Mouse (Mus musculus) forelimb bud, embryonic 11.5 days (tissue): ENCODE data around the gene Ccdc47.

Experiments
- DNase-seq: peaks from one replicate; pipeline ENCODE4 v3.0.0-alpha.2; 2012; ENCODE audit warnings: low read depth, low spot score

The Ccdc47 gene

DNA sequence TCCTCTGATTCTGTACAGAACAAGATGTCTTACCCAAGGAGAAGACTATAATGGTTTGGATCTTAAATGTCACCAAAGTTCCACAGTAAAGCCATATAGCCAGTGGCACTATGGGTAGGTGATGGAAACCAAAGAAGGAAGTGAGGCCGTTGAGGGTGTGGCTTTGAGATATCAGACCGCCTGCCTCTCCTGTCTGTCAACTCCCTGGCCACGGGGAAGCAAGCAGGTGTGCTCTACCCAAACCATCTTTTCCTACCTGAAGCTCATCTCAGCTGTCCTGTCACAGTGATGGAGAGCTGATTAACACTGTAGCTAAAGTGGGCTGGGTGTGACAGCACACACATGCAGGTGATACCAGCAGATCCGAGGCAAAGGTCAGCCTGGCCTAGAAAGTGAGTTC, 17.9 kb downstream of the Ccdc47 start:
- no peak for DNase-seq

DNA sequence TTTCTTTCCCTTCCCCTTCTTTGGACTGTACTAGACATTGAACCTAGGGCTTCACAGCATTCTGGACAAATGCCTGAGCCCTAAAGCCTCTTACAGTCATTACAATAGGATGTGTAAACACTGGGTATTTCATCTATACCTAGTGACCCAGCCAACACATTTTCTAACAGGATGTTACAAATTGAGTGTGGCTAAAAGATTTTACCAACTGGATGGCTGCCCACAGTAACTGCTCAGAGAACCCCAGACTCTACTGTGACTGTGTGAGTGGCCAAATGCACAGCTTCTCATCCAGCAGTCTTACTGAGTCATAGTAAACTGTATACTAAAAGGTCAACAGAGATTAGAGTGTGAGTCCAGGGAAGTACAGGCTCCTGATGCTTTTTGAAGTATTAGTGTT, 20.8 kb downstream of the Ccdc47 start:
- DNase-seq = no peak

DNA sequence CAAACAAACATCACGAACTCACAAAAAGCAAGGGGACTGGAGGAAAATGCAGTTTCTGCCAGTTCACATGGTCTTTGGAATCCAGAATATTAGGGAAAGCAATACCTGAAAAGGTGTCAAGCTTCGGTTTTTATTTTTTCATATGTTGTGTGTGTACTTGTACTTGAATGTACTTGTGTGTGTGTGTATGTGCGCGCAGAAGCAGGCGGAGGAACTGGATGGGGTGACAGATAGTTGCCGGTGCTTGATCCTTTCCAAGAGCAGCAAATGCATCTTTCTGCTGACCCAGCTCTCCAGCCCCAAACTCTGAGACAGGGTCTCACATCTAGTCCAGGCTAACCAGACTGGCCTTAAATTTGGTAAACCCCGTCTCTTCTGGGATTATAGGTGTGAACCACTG, 21.3 kb downstream of the Ccdc47 start:
- DNase-seq = no peak

DNA sequence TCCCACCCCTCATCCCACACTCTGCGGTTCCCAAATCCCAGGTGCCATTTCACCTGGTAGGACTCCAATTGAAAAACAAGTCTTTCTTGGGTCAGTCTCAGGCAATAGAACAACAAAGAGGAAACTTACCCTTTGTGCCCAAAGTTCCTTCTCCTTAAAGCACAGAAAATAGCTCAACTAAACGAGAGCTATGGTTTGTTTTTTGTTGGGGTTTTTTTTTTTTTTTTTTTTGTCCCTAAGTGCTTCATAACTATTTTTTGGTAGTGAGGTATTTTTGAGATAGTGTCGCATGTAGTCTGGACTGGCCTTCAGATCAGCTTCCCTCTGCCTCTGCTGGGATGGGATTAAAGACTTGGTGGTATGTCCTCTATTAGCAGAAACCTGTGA, 22.0 kb downstream of the Ccdc47 start:
- DNase-seq = no peak

DNA sequence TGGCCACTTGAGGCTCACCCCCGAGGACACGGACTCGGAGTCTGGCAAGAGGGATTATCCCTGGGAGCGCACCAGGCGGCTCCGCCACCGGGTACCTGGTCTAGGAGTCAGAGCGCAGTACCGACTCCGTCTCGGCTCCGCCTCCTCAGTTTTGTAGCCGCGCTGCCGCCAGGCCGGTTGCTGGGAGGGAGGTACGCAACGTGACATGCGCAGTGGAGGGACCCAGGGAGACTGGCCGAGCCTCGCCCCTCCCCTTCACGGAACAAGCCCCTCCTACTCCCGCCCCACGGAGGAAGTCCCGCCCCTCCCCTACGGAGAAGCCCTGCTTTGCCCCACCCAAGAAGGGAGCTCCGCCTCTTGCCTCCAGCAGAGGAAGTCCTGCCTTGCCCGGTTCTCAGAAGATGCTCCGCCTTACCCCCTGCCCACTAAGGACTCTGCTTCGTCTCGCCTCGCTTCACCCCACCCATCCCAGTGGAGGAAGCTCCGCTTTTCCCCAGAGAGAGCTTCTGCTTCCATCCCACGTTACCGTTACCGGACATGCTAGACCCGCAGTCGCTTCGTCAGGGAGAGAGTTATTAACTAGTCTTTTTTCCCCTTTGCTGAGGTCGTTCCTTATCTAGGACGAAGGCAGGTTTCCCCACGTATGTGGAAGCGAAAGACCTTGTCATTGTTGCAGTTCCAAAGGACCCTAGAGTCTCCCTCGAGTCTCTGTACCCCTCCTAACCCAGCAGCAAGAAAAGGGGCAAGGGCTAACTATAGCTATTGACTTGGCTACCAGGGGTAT, 22.6 kb downstream of the Ccdc47 start:
- peak; percentile 98 for DNase-seq

DNA sequence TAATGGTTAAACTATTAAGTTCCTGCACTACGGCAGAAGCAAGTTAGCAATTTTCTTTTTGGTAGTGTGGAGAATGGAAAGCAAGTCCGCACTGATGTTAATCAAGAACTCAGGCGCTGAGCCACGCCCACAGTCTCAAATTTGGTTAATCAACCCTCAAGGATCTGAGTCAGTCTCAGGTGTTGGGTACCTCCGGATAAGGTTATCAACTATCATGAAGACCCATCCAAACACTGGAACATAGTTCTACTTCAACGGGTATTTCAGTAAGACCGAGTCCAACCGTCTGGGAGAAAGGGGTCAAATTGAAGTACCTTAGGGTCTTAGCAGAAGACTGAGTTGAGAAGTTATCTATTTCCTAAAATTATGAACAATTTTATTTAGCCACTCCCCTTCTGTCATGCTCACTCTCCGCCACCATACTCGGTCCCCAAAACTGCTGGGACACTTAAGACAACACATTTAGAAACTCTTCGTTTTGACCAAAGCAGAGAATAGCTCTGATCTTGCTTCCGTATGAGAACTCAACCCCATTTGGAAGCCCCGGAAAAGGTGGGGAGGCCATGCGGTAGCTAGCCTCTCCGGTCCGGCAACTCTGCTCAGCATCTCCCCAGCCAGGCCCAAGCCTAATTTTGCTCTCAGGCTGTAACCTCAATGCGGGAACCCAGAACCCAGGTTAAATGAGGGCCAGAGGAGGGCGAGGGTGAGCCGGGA, 23.3 kb downstream of the Ccdc47 start:
- no peak for DNase-seq

DNA sequence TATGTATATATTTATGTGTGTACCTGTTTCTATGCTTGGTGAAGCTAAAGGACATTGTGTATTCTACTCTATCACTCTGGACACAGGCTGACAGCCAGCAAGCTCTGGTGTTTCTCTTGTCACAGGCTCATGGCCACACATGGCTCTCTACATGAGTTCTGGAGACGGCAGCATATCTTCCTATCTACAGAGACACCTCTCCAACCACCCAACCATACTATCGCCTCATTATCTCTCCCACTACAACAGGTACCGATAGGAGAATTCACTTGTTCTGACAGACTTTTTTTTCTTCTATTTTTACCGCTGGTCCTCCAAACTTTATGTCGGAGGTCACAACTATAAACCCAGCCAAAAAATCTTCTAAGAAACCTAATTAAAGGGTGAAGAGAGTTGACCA, 23.9 kb downstream of the Ccdc47 start:
- no peak for DNase-seq

DNA sequence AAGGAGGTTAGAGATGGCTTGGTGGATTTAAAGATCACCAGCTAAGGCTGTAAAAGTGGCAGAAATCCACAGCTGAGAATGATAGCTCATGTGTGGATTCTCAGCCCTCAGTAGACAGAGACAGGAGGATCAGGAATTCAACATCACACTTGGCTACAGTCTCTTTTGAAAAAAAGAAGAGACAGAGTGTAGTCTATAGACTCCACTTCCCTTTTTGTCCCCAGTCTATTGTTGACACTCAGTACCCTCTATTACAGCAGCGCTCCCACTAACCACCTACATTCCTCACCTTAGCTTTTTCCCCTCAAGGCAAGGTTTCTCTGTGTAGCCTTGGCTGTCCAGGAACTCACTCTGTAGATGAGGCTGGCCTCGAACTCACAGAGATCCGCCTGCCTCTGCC, 24.4 kb downstream of the Ccdc47 start:
- no peak for DNase-seq

DNA sequence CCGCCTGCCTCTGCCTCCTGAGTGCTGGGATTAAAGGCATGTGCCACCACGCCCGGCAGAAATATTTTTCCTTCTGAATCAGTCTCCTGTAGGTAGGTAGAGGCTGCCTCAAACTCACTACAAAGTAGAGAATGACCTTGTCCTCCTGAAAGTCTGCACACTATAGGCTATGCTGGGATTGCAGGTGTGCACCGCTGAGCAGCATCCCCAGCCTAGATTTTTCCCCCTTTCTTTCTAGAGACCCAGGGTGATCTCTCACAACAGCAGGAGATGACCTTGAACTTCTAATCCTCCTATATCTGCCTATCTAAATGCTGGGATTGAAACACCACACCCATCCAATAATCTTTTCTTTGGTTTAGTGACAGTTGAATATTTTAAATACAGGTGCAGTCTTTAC, 28.8 kb downstream of the Ccdc47 start:
- no peak for DNase-seq

DNA sequence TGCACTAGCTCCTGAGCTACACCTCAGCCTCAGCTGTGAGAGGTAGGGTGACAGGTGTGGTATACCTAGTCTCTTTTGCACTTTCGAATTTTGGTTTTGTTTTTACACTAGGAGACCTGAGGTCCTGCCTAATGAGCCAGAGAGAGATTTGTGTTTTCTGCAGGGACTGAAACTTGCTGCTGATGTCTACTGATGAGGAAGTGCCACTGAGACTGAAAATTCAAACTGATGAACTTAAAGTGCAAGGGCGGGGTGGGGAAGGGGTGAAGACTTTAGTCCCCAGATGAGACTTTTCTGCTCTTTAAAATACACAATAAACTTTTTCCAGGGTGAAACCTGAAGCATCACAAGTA, 35.7 kb downstream of the Ccdc47 start:
- no peak for DNase-seq

DNA sequence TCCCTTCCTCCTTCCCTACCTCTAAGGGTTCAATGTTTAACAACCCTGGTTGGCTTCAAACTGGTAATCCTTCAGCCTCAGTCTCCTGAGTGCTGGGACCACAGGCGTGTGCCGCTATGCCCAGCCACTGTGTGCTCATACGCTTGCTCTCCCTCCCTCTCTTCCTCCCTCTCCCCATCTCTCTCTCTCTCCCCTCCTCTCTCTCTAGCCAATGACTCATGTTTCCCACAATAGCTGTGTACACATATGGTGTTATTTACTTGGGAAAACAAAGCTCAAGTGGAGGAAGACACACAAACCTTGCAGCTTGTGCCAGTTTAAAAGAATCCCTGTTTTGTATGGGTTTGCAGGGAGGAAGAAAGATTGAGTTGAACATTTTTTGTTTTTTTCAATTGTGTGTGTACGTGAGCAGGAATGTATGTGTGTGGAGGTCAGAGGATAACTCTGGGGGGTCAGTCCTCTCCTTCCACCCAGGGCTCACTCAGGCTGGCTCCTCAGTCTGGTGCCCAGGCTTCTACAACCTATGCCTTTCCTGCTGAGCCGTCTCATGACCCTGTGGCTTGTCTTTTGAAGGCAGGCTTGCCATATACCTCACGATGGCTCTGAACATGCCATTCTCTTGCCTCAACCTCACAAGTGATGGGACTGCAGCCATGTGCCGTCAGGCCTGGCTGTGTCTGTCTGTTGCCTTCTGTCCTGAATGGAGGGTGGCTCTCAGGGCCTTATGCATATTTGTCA, 36.3 kb downstream of the Ccdc47 start:
- DNase-seq = no peak

DNA sequence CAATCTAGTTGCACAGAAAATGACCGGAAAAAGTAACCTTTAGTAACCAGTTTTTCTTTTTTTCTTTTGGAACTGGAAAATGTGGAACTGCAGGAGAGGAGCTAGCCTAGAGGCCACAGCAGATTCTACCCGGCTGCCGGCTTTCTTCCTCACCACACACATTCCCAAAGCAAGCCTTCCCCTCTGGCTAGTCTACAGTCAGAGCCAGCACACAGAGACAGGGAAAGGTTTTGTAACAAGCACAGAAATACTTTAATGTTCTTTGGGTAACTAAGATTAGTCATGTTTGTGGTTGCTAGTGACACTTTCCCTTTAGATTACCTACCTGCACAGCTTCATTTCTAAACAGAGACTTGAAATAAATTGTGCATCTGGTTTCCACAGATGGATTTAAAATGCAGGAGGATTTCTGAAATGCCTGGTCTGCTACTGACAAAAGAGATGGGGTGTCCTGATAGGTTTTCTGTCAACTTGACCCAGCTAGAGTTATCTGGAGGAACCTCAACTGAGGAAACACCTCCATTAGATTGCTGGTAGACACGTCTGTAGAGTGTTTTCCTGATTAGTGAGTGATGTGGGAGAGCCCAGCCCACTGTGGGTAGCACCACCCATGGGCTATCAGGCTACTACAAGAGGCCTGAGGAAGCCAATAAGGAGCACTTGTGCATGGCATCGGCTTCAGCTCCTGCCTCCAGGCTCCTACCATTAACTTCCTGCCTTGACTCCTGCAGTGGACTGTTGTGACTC, 37.9 kb downstream of the Ccdc47 start:
- DNase-seq = no peak

DNA sequence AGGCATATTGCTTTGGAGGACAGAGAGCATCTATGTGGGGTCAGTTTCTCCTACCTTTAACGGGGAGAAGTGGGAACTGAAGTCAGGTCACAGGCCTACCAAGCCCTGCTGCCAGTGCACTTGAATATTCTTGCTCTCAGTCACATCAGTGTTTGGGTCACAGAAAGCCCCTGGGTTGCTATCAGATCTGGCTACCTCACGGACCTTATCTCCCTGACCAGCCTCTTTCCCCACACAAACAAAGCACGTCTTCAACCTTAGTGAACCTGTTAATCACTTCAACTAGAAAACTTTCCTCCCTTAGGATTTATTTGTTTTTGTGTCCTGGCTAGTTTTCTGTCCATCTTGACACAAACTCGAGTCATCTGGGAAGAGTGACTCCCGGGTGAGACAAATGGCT, 39.8 kb downstream of the Ccdc47 start:
- DNase-seq = no peak

DNA sequence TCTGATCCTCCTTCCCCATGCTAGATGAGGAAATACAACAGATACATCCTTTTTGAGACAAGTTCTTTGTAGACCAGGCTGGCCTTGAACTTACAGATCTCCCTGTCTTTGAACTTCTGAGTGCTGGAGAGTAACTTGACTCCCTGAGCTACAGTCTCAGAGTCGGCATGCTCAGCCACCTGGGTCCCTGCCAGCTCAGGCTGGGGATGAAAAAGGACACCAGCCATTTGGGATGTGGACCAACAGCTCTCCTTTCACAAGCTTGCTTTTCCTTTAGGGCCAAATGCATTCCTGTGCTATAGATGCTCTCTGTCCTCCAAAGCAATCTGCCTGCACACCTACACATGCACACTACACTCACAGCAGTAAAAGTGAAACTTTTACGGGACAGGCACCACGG, 41.1 kb downstream of the Ccdc47 start:
- no peak for DNase-seq

DNA sequence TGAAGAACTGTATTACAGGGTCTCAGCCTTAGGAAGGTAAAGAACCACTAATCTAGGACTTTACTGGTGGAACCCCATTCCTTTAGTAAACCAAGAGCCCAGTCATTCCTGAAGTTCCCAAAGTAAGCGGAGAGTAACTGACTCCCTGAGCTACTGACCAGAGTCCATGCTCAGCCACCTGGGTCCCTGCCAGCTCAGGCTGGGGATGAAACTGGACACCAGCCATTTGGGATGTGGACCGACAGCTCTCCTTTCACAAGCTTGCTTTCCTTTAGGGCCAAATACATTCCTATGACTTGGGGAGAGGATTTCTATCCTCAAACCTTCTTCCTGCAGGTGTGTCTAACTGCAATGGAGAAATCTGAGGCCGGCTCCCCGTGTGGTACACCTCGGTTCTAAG, 41.8 kb downstream of the Ccdc47 start:
- DNase-seq = no peak

DNA sequence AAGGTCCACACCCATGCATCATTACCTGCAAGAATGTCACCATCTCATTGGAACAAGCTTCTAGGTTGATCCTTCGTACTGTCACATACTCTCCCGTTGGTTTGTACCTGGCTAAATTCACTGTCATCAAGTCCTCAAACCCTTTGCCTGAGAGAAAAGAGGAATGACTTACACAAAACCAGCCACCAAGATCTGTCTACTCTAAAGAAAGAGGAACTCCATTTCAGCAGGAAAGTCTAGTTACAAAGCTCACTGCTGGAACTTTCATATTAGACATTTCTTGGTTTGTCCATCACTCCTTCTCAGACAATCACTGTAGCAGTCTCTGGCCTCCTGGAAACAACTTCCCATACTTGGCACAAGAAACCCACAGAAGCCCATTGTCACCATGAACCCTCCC, 42.9 kb downstream of the Ccdc47 start:
- DNase-seq = no peak

DNA sequence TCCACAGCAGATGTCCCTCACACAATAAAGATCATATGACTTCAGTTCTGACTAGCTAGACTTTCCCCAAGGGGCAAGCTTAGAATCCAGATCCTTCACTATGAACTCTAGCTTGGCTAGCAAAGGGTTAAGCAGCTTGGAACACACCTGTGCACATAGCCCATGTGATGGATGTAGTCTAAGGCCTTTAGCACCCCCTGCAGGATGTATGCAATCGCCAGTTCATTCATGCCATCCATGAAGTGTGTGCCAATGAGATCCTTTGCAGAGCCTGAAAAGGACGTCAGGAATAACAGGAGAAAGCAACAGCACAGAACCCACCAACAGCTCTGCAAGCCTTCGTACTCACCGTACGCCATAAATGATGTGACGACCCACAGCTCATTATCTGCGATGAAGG, 45.3 kb downstream of the Ccdc47 start:
- peak; percentile 46 for DNase-seq

DNA sequence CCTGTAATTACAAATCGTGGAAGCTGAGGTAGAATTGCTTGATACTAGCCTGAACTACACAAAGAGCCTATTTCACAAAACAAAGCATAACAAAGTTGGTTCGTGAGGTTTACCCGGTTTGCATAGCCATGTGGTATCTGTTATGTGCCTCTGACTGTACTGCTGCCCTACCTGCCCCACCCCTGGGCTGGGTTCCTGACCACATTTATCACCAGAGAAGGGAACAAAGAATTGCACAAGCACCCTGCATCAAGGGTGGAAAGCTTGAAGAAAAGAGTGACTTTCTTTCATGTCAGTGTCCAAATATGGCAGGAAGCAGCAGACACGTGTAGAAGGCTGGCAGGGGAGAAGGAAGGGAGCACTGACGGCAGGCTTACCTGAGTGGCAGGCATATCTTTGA, 48.7 kb downstream of the Ccdc47 start:
- DNase-seq = no peak

DNA sequence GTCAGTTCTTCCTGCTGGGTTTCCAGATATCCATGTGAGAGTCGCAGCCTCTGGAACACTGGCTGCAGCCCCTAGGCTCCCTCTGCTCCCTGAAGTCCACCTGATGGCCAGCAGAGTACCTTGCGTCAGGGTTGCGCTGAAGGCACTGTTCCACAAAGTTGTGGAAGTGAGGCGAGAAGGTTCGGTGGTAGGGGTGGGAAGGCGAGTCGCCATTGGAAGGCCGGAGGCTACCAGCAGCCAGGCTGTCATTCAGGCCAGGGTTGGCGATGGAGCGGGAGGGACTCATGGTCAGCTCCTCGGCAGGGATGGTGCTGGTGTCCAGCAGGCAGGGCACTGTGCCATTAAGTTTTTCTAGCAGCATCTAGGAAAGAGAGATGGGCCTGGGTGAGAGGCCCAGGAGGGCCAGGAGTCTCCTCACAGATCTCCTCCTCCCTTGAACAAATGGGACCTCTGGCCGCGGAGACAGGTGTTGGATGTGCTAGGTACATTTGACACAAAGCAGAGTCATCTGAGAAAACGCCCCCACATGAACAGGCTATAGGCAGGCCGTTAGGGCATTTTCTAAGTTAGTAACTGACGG, 51.5 kb downstream of the Ccdc47 start:
- no peak for DNase-seq

DNA sequence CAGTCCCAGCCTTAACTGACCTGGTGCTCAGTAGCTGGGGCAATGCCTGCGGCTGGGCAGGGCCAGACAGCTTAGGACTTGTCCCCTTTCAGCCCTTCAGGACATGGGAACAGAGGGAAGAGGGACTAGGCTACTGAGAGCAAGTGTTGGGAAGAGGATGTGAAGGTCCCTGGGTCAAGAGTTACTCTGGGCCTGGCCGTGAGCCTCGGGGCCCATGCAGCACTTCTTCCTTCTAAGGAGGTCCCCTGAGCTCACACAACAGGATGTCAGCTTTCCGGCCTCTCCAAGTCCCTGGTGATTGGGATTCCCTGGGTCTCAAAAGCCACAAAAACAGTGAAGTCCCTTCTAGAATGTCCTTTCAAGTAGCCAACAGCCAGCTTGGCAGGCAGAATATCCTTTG, 52.6 kb downstream of the Ccdc47 start:
- no peak for DNase-seq

DNA sequence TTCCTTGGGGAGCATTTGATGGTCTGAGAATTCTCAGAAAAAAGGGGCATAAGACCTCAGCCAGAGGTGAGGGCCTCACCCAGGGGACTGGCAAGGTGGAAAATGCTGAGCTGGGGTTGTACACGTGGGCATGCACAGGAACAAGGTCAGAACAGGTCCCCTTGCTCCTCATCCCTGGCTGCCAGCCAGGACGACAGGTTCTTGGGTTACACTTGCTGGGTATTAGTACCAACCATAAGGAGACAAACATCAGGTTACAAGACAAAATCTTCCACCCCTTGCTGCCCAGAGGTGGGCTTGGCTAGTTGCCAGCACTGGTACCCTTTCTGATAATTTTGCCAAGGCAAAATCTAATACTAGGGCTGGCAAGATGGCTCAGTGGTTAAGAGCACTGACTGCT, 53.9 kb downstream of the Ccdc47 start:
- no peak for DNase-seq
